Mouse (Mus musculus): ENCODE data around the gene Lactb. TPM values are rescaled to one million over a fixed set of nuclear protein-coding genes. Genes with fewer than 3 reads are reported as not detected.
A peak's percentile ranks its signal among the peaks of the same experiment; 100 is the strongest.

The Lactb gene
- polyA plus RNA-seq, 1 experiment: 12.2 TPM

GRCm38 (mm10) chr9:66925853-66926252, 49.4 kb downstream of the Lactb start:
- Histone ChIP-seq H3K27ac (ENCODE audit: insufficient read depth, low read length) (no peak overlapping the region), H3K4me3 (ENCODE audit: low read depth, low read length) (no peak overlapping the region), H3K4me1 (ENCODE audit: control insufficient read depth, insufficient read depth, low read length) (no peaks in the 10 kb centered on the region), H3K36me3 (ENCODE audit: control insufficient read depth, insufficient read depth, low read length, poor library complexity, severe bottlenecking) (no peaks in the 10 kb centered on the region), H3K9me3 (replicated peaks; ENCODE audit: control insufficient read depth, insufficient read depth, low read length, poor library complexity, severe bottlenecking) (no peaks in the 10 kb centered on the region), H3K9ac (ENCODE audit: low read depth, poor library complexity, severe bottlenecking) (no peak overlapping the region), H3K27me3 (ENCODE audit: control insufficient read depth, insufficient read depth, low read length, poor library complexity, severe bottlenecking) (no peaks in the 10 kb centered on the region)
- TF ChIP-seq POLR2A (IDR thresholded peaks at IDR 0.05; ENCODE audit: insufficient read depth, low read length): no peak
- no peak for TF ChIP-seq CTCF (IDR thresholded peaks at IDR 0.05; ENCODE audit: low read depth, low read length)
- no peak for TF ChIP-seq EP300 (IDR thresholded peaks at IDR 0.05; ENCODE audit: insufficient read depth, low read depth, low read length)

- Histone ChIP-seq H3K27ac (ENCODE audit: insufficient read depth, low read length) (no peak overlapping the region), H3K4me1 (ENCODE audit: control insufficient read depth, insufficient read depth, low read length) (no peaks in the 10 kb centered on the region), H3K4me3 (ENCODE audit: low read depth, low read length) (no peak overlapping the region)
Observed at GRCm38 (mm10) chr9:66922076-66922475, 53.2 kb downstream of the Lactb start.

GRCm38 (mm10) chr9:66920488-66921279, 54.6 kb downstream of the Lactb start:
- H3K4me3 ChIP-seq (ENCODE audit: low read depth, low read length): no peak overlapping the region
- no peak overlapping the region for H3K27ac ChIP-seq (ENCODE audit: insufficient read depth, low read length)
- H3K36me3 ChIP-seq (ENCODE audit: control insufficient read depth, insufficient read depth, low read length, poor library complexity, severe bottlenecking): no peaks in the 10 kb centered on the region
- H3K27me3 ChIP-seq (ENCODE audit: control insufficient read depth, insufficient read depth, low read length, poor library complexity, severe bottlenecking): peaks cover 5% of the 10 kb centered on the region
- H3K9me3 ChIP-seq (replicated peaks; ENCODE audit: control insufficient read depth, insufficient read depth, low read length, poor library complexity, severe bottlenecking): no peaks in the 10 kb centered on the region
- TF ChIP-seq CTCF (IDR thresholded peaks at IDR 0.05; ENCODE audit: low read depth, low read length) (no peak), POLR2A (IDR thresholded peaks at IDR 0.05; ENCODE audit: insufficient read depth, low read length) (no peak), EP300 (IDR thresholded peaks at IDR 0.05; ENCODE audit: insufficient read depth, low read depth, low read length) (no peak)
- no peak overlapping the region for H3K9ac ChIP-seq (ENCODE audit: low read depth, poor library complexity, severe bottlenecking)
- H3K4me1 ChIP-seq (ENCODE audit: control insufficient read depth, insufficient read depth, low read length): no peaks in the 10 kb centered on the region

More at GRCm38 (mm10) chr9:66922076-66922475, 53.2 kb downstream of the Lactb start:
- no peak overlapping the region for H3K9ac ChIP-seq (ENCODE audit: low read depth, poor library complexity, severe bottlenecking)
- TF ChIP-seq CTCF (IDR thresholded peaks at IDR 0.05; ENCODE audit: low read depth, low read length) (peak; percentile 23), EP300 (IDR thresholded peaks at IDR 0.05; ENCODE audit: insufficient read depth, low read depth, low read length) (no peak)
- no peaks in the 10 kb centered on the region for H3K36me3 ChIP-seq (ENCODE audit: control insufficient read depth, insufficient read depth, low read length, poor library complexity, severe bottlenecking)
- peaks cover 5% of the 10 kb centered on the region for H3K27me3 ChIP-seq (ENCODE audit: control insufficient read depth, insufficient read depth, low read length, poor library complexity, severe bottlenecking)
- H3K9me3 ChIP-seq (replicated peaks; ENCODE audit: control insufficient read depth, insufficient read depth, low read length, poor library complexity, severe bottlenecking): no peaks in the 10 kb centered on the region

- Histone ChIP-seq H3K27me3 (ENCODE audit: control insufficient read depth, insufficient read depth, low read length, poor library complexity, severe bottlenecking) (peaks cover 5% of the 10 kb centered on the region), H3K4me3 (ENCODE audit: low read depth, low read length) (peak overlapping the region; percentile 56), H3K36me3 (ENCODE audit: control insufficient read depth, insufficient read depth, low read length, poor library complexity, severe bottlenecking) (no peaks in the 10 kb centered on the region), H3K9ac (ENCODE audit: low read depth, poor library complexity, severe bottlenecking) (0 out of 2 replicates have a peak overlapping the region, but pooled peaks have one; percentile 18), H3K9me3 (replicated peaks; ENCODE audit: control insufficient read depth, insufficient read depth, low read length, poor library complexity, severe bottlenecking) (no peaks in the 10 kb centered on the region), H3K4me1 (ENCODE audit: control insufficient read depth, insufficient read depth, low read length) (no peaks in the 10 kb centered on the region), H3K27ac (ENCODE audit: insufficient read depth, low read length) (no peak overlapping the region)
- TF ChIP-seq EP300 (IDR thresholded peaks at IDR 0.05; ENCODE audit: insufficient read depth, low read depth, low read length): no peak
- no peak for TF ChIP-seq POLR2A (IDR thresholded peaks at IDR 0.05; ENCODE audit: insufficient read depth, low read length)
- no peak for TF ChIP-seq CTCF (IDR thresholded peaks at IDR 0.05; ENCODE audit: low read depth, low read length)
Observed at GRCm38 (mm10) chr9:66919981-66920380, 55.3 kb downstream of the Lactb start.

DNA sequence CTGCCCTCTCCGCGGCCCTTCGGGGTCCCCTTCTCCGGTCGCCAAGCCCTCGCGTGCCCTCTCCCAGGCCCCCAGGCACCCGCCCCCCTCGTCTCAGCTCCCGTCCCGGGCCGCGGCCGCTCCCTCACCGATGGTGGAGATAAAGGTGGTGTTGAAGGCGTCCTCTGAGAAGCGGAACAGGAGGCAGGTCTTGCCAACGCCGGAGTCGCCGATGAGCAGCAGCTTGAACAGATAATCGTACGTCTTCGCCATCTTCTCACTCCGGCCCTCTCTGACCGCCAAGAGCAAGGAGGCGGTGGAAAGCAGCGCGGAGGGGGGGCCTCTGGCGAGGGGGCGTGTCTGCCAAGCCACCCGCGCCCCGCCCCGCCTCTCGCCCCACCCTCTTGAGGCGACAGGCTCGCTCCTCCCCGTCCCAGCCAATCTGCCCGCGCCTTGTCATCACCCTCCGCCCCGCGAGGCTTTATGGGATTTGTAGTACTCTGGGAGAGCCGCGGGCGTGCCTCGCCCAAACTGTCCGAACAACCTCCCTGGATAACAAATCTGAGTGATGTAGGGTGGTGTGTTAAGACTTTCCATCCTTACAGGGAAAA, 55.8 kb downstream of the Lactb start, which contains the start of gene Rab8b:
TSS of gene Rab8b (minus strand) at position 306 of the 590 bp plus-strand sequence.
- no peak for TF ChIP-seq EP300 (IDR thresholded peaks at IDR 0.05; ENCODE audit: insufficient read depth, low read depth, low read length)
- TF ChIP-seq POLR2A (IDR thresholded peaks at IDR 0.05; ENCODE audit: insufficient read depth, low read length): peak; percentile 63

More for the DNA sequence above, 55.8 kb downstream of the Lactb start, which contains the start of gene Rab8b:
- no peak within 1 kb of the TSS for H3K27ac ChIP-seq (ENCODE audit: insufficient read depth, low read length)
- peak within 1 kb of the TSS; percentile 82 for H3K9ac ChIP-seq (ENCODE audit: low read depth, poor library complexity, severe bottlenecking)
- H3K4me1 ChIP-seq (ENCODE audit: control insufficient read depth, insufficient read depth, low read length): no peaks in the 10 kb centered on the region
- peak within 1 kb of the TSS; percentile 69 for H3K4me3 ChIP-seq (ENCODE audit: low read depth, low read length)
- peaks cover 5% of the 10 kb centered on the region for H3K27me3 ChIP-seq (ENCODE audit: control insufficient read depth, insufficient read depth, low read length, poor library complexity, severe bottlenecking)
- no peaks in the 10 kb centered on the region for H3K9me3 ChIP-seq (replicated peaks; ENCODE audit: control insufficient read depth, insufficient read depth, low read length, poor library complexity, severe bottlenecking)
- no peaks in the 10 kb centered on the region for H3K36me3 ChIP-seq (ENCODE audit: control insufficient read depth, insufficient read depth, low read length, poor library complexity, severe bottlenecking)
